Mouse (Mus musculus) midbrain, embryonic 16.5 days (tissue): ENCODE data around the gene Arhgap9. TPM values are rescaled to one million over a fixed set of nuclear protein-coding genes. Genes with fewer than 3 reads are reported as not detected.
"Not testable (repeated sequence)": the region's sequence is repeated elsewhere in the genome, so short reads cannot be mapped to it uniquely, and the experiment has no call there.

ENCODE experiments used
- ATAC-seq: fragments of 200-750 bp; cut with Nextera tagmentation; 2 replicates; pipeline ENCODE4 v1.8.0; 2017; ENCODE audit warnings: moderate TSS enrichment
- H3K27ac ChIP-seq: fragments of 300-500 bp; sonication (generic); 2 replicates; pipeline ENCODE4 v1.5.1; 2014; ENCODE audit warnings: mild to moderate bottlenecking, low read length, mixed read lengths
- H3K27me3 ChIP-seq: fragments of 300-500 bp; sonication (generic); 2 replicates; pipeline ENCODE4 v1.6.1; 2014; ENCODE audit warnings: low read depth, low read length, mixed read lengths; ENCODE audit not compliant: control insufficient read depth, insufficient read depth
- H3K36me3 ChIP-seq: fragments of 300-500 bp; sonication (generic); 2 replicates; pipeline ENCODE4 v1.6.1; 2014; ENCODE audit warnings: mild to moderate bottlenecking, low read length, moderate library complexity, mixed read lengths; ENCODE audit not compliant: control insufficient read depth, insufficient read depth
- H3K4me1 ChIP-seq: fragments of 300-500 bp; sonication (generic); 2 replicates; pipeline ENCODE4 v1.6.1; 2014; ENCODE audit warnings: mild to moderate bottlenecking, low read length, mixed read lengths; ENCODE audit not compliant: control insufficient read depth, insufficient read depth
- H3K4me2 ChIP-seq: fragments of 300-500 bp; sonication (generic); 2 replicates; pipeline ENCODE4 v1.6.1; 2014; ENCODE audit warnings: mild to moderate bottlenecking, low read length, mixed read lengths
- H3K4me3 ChIP-seq: fragments of 300-500 bp; sonication (generic); 2 replicates; pipeline ENCODE4 v1.5.1; 2014; ENCODE audit warnings: low read depth, mild to moderate bottlenecking, low read length, moderate library complexity, mixed read lengths
- H3K9ac ChIP-seq: fragments of 300-500 bp; sonication (generic); 2 replicates; pipeline ENCODE4 v1.6.1; 2014; ENCODE audit warnings: low read depth, low read length, mixed read lengths
- H3K9me3 ChIP-seq: fragments of 300-500 bp; sonication (generic); replicated peaks from 2 replicates; pipeline ENCODE4 v1.6.1; 2014; ENCODE audit warnings: mild to moderate bottlenecking, low read length, mixed read lengths; ENCODE audit not compliant: control insufficient read depth, poor library complexity, severe bottlenecking
- WGBS: fragments of 180-500 bp; shearing (Covaris S2); extraction: QIAGEN DNeasy Blood & Tissue Kit; methylation state at CpG from one replicate; pipeline ENCODE4 v1.1.7; 2014; 5-methylcytosine and 5-hydroxymethylcytosine counted together
- polyA plus RNA-seq: library from polyadenylated mRNA; unstranded; fragments of >200 nt; fragmentation: Nextera tagmentation; extraction: Ambion mirVana; gene quantifications from 2 replicates; pipeline ENCODE4 v1.2.1, GENCODE M21; 2015

Gene Arhgap9
- polyA plus RNA-seq, 1 experiment from 2014 or later = 0.75 TPM

GRCm38 (mm10) chr10:127313516-127313915 is 8.2 kb upstream of the Arhgap9 start:
- not testable (repeated sequence) for H3K9me3 ChIP-seq, H3K27me3 ChIP-seq, H3K36me3 ChIP-seq, H3K27ac ChIP-seq, H3K4me3 ChIP-seq, ATAC-seq, H3K9ac ChIP-seq, H3K4me2 ChIP-seq
- peaks cover 13% of the 10 kb centered on the region for H3K4me1 ChIP-seq
- WGBS = 85% methylated on average over 5 of the region's 5 CpGs

DNA sequence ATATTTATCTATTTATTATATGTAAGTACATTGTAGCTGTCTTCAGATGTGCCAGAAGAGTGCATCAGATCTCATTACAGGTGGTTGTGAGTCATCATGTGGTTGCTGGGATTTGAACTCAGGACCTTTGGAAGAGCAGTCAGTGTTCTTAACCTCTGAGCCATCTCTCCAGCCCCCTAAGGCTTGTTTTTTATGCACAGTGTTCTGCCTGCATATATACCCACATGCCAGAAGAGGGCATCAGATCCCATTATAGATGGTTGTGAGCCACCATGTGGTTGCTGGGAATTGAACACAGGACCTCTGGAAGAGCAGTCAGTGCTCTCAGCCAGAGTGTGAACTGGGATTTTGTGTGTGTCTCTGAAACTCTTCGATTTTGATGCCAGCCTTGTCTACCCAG is 6.8 kb upstream of the Arhgap9 start:
- not testable (repeated sequence) for H3K9me3 ChIP-seq, ATAC-seq, H3K36me3 ChIP-seq, H3K27me3 ChIP-seq, H3K9ac ChIP-seq, H3K27ac ChIP-seq, H3K4me3 ChIP-seq, H3K4me2 ChIP-seq
- peaks cover 13% of the 10 kb centered on the region for H3K4me1 ChIP-seq
- 83% methylated on average over 1 of the region's 1 CpGs for WGBS

GRCm38 (mm10) chr10:127317277-127317676 is 4.5 kb upstream of the Arhgap9 start:
- peaks cover 4% of the 10 kb centered on the region; the same call in 1 of the 2 replicates for H3K4me1 ChIP-seq
- no peak overlapping the region for H3K9ac ChIP-seq
- no peaks in the 10 kb centered on the region for H3K36me3 ChIP-seq
- WGBS = 74% methylated on average over 2 of the region's 2 CpGs
- no peak overlapping the region for H3K27ac ChIP-seq
- no peak overlapping the region for H3K4me2 ChIP-seq
- no peak overlapping the region for H3K4me3 ChIP-seq
- no peak for ATAC-seq
- no peaks in the 10 kb centered on the region for H3K9me3 ChIP-seq
- peaks cover 2% of the 10 kb centered on the region; the same call in 1 of the 2 replicates for H3K27me3 ChIP-seq

GRCm38 (mm10) chr10:127318009-127318408 is 3.8 kb upstream of the Arhgap9 start:
- Histone ChIP-seq H3K27ac (no peak overlapping the region), H3K27me3 (peaks cover 5% of the 10 kb centered on the region; the same call in 1 of the 2 replicates), H3K9me3 (no peaks in the 10 kb centered on the region), H3K9ac (no peak overlapping the region), H3K4me2 (no peak overlapping the region), H3K4me1 (no peaks in the 10 kb centered on the region), H3K36me3 (no peaks in the 10 kb centered on the region), H3K4me3 (no peak overlapping the region)
- no peak for ATAC-seq
- WGBS = 46% methylated on average over 4 of the region's 4 CpGs

- Histone ChIP-seq H3K27ac (no peak overlapping the region), H3K4me1 (no peaks in the 10 kb centered on the region), H3K9me3 (no peaks in the 10 kb centered on the region), H3K4me3 (no peak overlapping the region), H3K9ac (no peak overlapping the region), H3K36me3 (no peaks in the 10 kb centered on the region), H3K4me2 (no peak overlapping the region), H3K27me3 (peaks cover 23% of the 10 kb centered on the region)
- no peak for ATAC-seq
- WGBS = 79% methylated on average over 7 of the region's 7 CpGs
Measured at GRCm38 (mm10) chr10:127319969-127320368, 1.8 kb upstream of the Arhgap9 start.

DNA sequence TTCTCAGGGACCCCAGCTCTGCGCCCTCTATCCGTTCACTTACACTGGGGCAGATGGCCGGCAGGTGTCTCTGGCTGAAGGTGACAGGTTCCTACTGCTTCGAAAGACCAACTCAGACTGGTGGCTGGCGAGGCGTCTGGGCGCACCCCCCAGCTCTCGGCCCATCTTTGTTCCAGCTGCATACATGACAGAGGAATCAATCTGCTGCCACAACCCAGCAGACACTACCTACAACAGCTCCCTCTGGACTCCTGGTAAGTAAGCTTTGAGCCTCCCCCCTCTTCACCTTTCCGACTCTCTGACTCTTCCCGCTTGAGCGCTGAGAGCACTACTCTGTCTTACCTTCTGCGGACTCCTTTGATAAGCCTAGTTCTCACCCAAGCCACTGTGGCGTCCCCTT is 414 bp downstream of the Arhgap9 start:
- no peak for ATAC-seq
- WGBS = 65% methylated on average over 13 of the region's 13 CpGs

GRCm38 (mm10) chr10:127322669-127323068 is 905 bp downstream of the Arhgap9 start:
- WGBS = 85% methylated on average over 4 of the region's 4 CpGs

More for the DNA sequence above, 414 bp downstream of the Arhgap9 start:
- H3K9ac ChIP-seq = no peak overlapping the region
- no peak overlapping the region for H3K27ac ChIP-seq
- H3K4me3 ChIP-seq = no peak overlapping the region
- H3K9me3 ChIP-seq = no peaks in the 10 kb centered on the region
- H3K36me3 ChIP-seq = no peaks in the 10 kb centered on the region
- no peak overlapping the region for H3K4me2 ChIP-seq
- H3K27me3 ChIP-seq = peaks cover 38% of the 10 kb centered on the region
- peaks cover 7% of the 10 kb centered on the region for H3K4me1 ChIP-seq

DNA sequence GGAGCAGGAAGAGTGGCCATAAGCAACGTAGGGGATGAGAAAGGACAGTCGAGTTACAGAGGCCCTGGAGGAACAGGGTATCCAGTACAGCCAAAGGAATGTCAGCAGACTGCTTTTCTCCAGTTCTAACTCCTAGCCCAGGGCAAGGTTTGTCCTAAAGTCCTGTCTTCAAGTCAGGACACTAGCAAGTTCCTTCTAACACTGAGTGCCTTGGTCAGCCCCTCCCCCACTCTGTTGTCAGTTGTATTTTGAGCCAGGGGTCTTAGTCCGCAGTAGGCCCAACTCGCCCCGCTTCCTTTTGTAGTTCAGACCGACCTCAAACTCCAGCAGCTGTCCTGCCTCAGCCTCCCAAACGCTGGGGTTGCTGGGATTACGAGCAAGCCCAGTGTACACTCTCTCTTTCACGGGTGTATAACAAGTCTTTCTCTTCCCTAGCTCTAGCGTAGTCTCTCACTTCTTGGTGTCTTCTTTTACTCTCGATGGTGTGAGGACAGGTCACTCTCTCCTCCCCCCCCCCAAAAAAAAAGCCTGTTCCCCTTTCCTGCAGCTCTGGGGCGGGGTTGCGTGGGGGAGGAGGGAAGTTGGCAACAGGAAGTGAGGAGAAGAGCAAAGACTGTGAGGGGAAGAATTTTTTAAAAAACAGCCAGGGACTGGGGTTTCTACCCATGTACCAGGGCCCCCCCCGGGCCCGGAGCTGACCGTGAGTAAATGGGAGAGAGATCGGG is 1.5 kb downstream of the Arhgap9 start:
- H3K27ac ChIP-seq = no peak overlapping the region
- 77% methylated on average over 15 of the region's 17 CpGs for WGBS
- no peak overlapping the region for H3K9ac ChIP-seq
- H3K36me3 ChIP-seq = no peaks in the 10 kb centered on the region
- H3K4me3 ChIP-seq = no peak overlapping the region
- ATAC-seq = no peak
- no peak overlapping the region for H3K4me2 ChIP-seq
- peaks cover 7% of the 10 kb centered on the region for H3K4me1 ChIP-seq
- H3K27me3 ChIP-seq = peaks cover 47% of the 10 kb centered on the region
- H3K9me3 ChIP-seq = no peaks in the 10 kb centered on the region

More at GRCm38 (mm10) chr10:127322669-127323068, 905 bp downstream of the Arhgap9 start:
- ATAC-seq = no peak
- H3K27me3 ChIP-seq = peaks cover 41% of the 10 kb centered on the region
- peaks cover 7% of the 10 kb centered on the region for H3K4me1 ChIP-seq
- no peaks in the 10 kb centered on the region for H3K36me3 ChIP-seq
- H3K4me2 ChIP-seq = no peak overlapping the region
- H3K9ac ChIP-seq = no peak overlapping the region
- H3K27ac ChIP-seq = no peak overlapping the region
- H3K4me3 ChIP-seq = no peak overlapping the region
- no peaks in the 10 kb centered on the region for H3K9me3 ChIP-seq

- no peak overlapping the region for H3K27ac ChIP-seq
- no peak overlapping the region for H3K4me2 ChIP-seq
- 16% methylated on average over 6 of the region's 7 CpGs for WGBS
- peaks cover 7% of the 10 kb centered on the region for H3K4me1 ChIP-seq
- ATAC-seq = no peak
- H3K36me3 ChIP-seq = no peaks in the 10 kb centered on the region
- H3K27me3 ChIP-seq = peaks cover 58% of the 10 kb centered on the region
- H3K4me3 ChIP-seq = no peak overlapping the region
- H3K9me3 ChIP-seq = no peaks in the 10 kb centered on the region
- H3K9ac ChIP-seq = no peak overlapping the region
Measured at GRCm38 (mm10) chr10:127324495-127324894, 2.7 kb downstream of the Arhgap9 start.
